Mouse (Mus musculus): ENCODE data around the gene Dydc2. TPM values are rescaled to one million over a fixed set of nuclear protein-coding genes. Genes with fewer than 3 reads are reported as not detected.

Dydc2 gene
- polyA plus RNA-seq, 1 experiment from 2014 or later, result not detected

DNA sequence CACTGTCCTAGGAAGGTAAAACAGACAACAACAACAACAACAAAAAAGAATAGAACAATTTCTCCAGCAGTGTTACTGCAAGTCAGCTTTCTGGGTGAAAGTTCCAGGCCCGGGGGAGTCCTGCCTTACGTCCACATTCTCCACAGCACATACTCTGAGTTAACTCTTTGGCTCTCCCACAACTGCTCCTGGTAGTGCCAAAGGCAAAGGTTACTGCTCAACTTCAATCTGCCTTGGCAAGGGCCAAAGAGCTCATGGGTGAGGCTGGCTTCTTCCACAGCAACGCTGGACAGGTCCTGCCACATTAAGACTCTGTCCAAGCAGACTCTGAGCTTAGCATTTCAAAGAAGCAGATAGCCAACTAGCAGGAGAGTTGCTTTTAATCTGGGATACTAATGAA, 57.1 kb downstream of the Dydc2 start:
- Histone ChIP-seq H3K27me3 (replicated peaks; ENCODE audit: control insufficient read depth, insufficient read depth, low read length) (no peaks in the 10 kb centered on the region), H3K9ac (ENCODE audit: low read length) (no peak overlapping the region), H3K4me3 (ENCODE audit: low read depth, low read length) (no peak overlapping the region), H3K4me1 (replicated peaks; ENCODE audit: control insufficient read depth, insufficient read depth, low read length) (peaks cover 24% of the 10 kb centered on the region), H3K27ac (ENCODE audit: low read depth) (no peak overlapping the region), H3K9me3 (ENCODE audit: control insufficient read depth, low read length) (no peaks in the 10 kb centered on the region), H3K4me2 (ENCODE audit: low read length) (no peak overlapping the region), H3K36me3 (ENCODE audit: control insufficient read depth, insufficient read depth, low read length) (no peaks in the 10 kb centered on the region)
- no peak for DNase-seq (ENCODE audit: low spot score)
- whole genome bisulfite sequencing, result 79% methylated on average over 3 of the region's 3 CpGs
- ATAC-seq (replicated peaks; ENCODE audit: low FRiP score, low TSS enrichment, low read depth), result no peak

- Histone ChIP-seq H3K4me3 (ENCODE audit: low read depth, low read length) (no peak overlapping the region), H3K9me3 (ENCODE audit: control insufficient read depth, low read length) (no peaks in the 10 kb centered on the region), H3K27me3 (replicated peaks; ENCODE audit: control insufficient read depth, insufficient read depth, low read length) (no peaks in the 10 kb centered on the region), H3K36me3 (ENCODE audit: control insufficient read depth, insufficient read depth, low read length) (no peaks in the 10 kb centered on the region), H3K9ac (ENCODE audit: low read length) (no peak overlapping the region), H3K27ac (ENCODE audit: low read depth) (peak overlapping the region; percentile 65), H3K4me2 (ENCODE audit: low read length) (no peak overlapping the region), H3K4me1 (replicated peaks; ENCODE audit: control insufficient read depth, insufficient read depth, low read length) (peaks cover 36% of the 10 kb centered on the region)
- ATAC-seq (replicated peaks; ENCODE audit: low FRiP score, low TSS enrichment, low read depth) (peak; percentile 74; the same call in 1 of the 2 replicates), DNase-seq (ENCODE audit: low spot score) (no peak)
- whole genome bisulfite sequencing, result 33% methylated on average over 2 of the region's 2 CpGs
These were observed 60.9 kb downstream of the Dydc2 start for GRCm38 (mm10) chr14:41008138-41008537.

DNA sequence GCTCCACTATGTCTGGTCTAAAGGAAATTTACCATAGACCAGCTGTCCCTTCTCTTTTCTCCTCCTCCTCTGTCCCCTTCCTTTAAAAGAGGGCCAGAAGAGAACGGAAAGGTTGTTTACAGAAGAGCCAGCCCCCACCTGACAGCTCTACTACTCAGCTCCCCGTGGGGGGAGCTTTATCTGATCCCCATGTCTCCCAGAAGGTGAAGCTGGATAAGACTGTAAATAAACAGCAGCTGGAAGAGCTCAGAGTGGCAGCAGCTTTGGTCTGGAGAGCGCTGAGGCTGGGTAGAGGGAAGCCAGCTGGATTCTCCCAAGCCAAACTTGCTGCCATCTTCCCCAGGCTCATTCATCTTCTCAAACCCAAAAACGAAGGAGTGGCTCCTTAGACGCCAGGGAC, 61.4 kb downstream of the Dydc2 start:
- H3K9ac ChIP-seq (ENCODE audit: low read length), result no peak overlapping the region

DNA sequence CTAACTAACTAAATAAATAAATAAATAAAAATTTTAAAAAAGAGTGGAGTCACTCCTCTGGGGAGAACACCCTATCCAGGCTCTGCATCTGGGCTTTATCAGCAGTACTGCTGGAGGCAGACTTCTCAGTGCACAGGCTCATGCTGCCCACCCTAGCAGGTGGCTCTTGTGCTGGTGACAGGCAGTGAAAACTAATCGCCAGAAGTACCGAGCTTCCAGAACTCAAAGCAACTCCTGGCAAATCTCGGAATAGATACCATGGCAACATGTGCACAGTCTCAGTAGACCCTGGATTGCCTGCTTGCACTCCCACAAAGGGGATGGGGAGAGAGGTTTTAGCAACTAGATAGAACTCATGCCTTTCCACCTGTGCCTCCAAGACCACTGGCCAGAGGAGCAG, 62.1 kb downstream of the Dydc2 start:
- H3K9me3 ChIP-seq (ENCODE audit: control insufficient read depth, low read length), result no peaks in the 10 kb centered on the region
- no peak overlapping the region for H3K27ac ChIP-seq (ENCODE audit: low read depth)
- no peak overlapping the region for H3K9ac ChIP-seq (ENCODE audit: low read length)
- no peaks in the 10 kb centered on the region for H3K27me3 ChIP-seq (replicated peaks; ENCODE audit: control insufficient read depth, insufficient read depth, low read length)
- no peak for ATAC-seq (replicated peaks; ENCODE audit: low FRiP score, low TSS enrichment, low read depth)
- H3K4me1 ChIP-seq (replicated peaks; ENCODE audit: control insufficient read depth, insufficient read depth, low read length), result peaks cover 35% of the 10 kb centered on the region
- no peak for DNase-seq (ENCODE audit: low spot score)
- WGBS, result 29% methylated on average over 3 of the region's 3 CpGs
- H3K4me3 ChIP-seq (ENCODE audit: low read depth, low read length), result no peak overlapping the region
- H3K4me2 ChIP-seq (ENCODE audit: low read length), result no peak overlapping the region
- H3K36me3 ChIP-seq (ENCODE audit: control insufficient read depth, insufficient read depth, low read length), result no peaks in the 10 kb centered on the region

More for the DNA sequence above, 61.4 kb downstream of the Dydc2 start:
- WGBS, result 8% methylated on average over 5 of the region's 5 CpGs
- DNase-seq (ENCODE audit: low spot score), result no peak
- no peaks in the 10 kb centered on the region for H3K36me3 ChIP-seq (ENCODE audit: control insufficient read depth, insufficient read depth, low read length)
- peak overlapping the region; percentile 65 for H3K27ac ChIP-seq (ENCODE audit: low read depth)
- peaks cover 35% of the 10 kb centered on the region for H3K4me1 ChIP-seq (replicated peaks; ENCODE audit: control insufficient read depth, insufficient read depth, low read length)
- no peaks in the 10 kb centered on the region for H3K9me3 ChIP-seq (ENCODE audit: control insufficient read depth, low read length)
- no peaks in the 10 kb centered on the region for H3K27me3 ChIP-seq (replicated peaks; ENCODE audit: control insufficient read depth, insufficient read depth, low read length)
- no peak overlapping the region for H3K4me3 ChIP-seq (ENCODE audit: low read depth, low read length)
- no peak overlapping the region for H3K4me2 ChIP-seq (ENCODE audit: low read length)
- ATAC-seq (replicated peaks; ENCODE audit: low FRiP score, low TSS enrichment, low read depth), result peak; percentile 69

- ATAC-seq (replicated peaks; ENCODE audit: low FRiP score, low TSS enrichment, low read depth) (no peak), DNase-seq (ENCODE audit: low spot score) (peak; percentile 21)
- H3K4me3 ChIP-seq (ENCODE audit: low read depth, low read length), result no peak overlapping the region
- H3K27me3 ChIP-seq (replicated peaks; ENCODE audit: control insufficient read depth, insufficient read depth, low read length), result no peaks in the 10 kb centered on the region
- no peak overlapping the region for H3K27ac ChIP-seq (ENCODE audit: low read depth)
- H3K9ac ChIP-seq (ENCODE audit: low read length), result no peak overlapping the region
- no peaks in the 10 kb centered on the region for H3K36me3 ChIP-seq (ENCODE audit: control insufficient read depth, insufficient read depth, low read length)
- H3K4me2 ChIP-seq (ENCODE audit: low read length), result no peak overlapping the region
- peaks cover 35% of the 10 kb centered on the region for H3K4me1 ChIP-seq (replicated peaks; ENCODE audit: control insufficient read depth, insufficient read depth, low read length)
- WGBS, result 80% methylated on average over 10 of the region's 10 CpGs
- no peaks in the 10 kb centered on the region for H3K9me3 ChIP-seq (ENCODE audit: control insufficient read depth, low read length)
These were observed 62.7 kb downstream of the Dydc2 start for GRCm38 (mm10) chr14:41006263-41006662.

DNA sequence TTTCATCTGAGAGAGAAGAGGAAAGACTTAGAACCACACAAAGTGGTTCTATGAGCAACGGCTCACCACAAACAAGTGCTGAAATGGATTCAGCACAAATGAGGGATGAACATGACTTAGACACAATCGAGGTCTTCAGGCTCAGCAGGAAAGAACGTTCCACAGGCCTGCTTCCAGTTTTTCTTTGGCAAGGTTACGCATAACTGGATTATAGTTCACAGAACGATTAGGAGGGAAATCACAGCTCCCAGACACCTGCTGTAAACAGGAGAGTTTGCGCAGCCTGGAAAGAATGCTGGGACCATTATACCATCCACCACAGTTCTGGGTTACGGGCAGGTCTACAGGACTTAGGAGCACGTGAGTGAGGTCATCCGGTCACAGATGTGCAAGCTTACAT, 63.3 kb downstream of the Dydc2 start:
- Histone ChIP-seq H3K27ac (ENCODE audit: low read depth) (no peak overlapping the region), H3K9ac (ENCODE audit: low read length) (no peak overlapping the region), H3K27me3 (replicated peaks; ENCODE audit: control insufficient read depth, insufficient read depth, low read length) (no peaks in the 10 kb centered on the region), H3K4me2 (ENCODE audit: low read length) (no peak overlapping the region), H3K9me3 (ENCODE audit: control insufficient read depth, low read length) (no peaks in the 10 kb centered on the region), H3K4me1 (replicated peaks; ENCODE audit: control insufficient read depth, insufficient read depth, low read length) (peaks cover 35% of the 10 kb centered on the region), H3K36me3 (ENCODE audit: control insufficient read depth, insufficient read depth, low read length) (no peaks in the 10 kb centered on the region), H3K4me3 (ENCODE audit: low read depth, low read length) (no peak overlapping the region)
- DNase-seq (ENCODE audit: low spot score) (no peak), ATAC-seq (replicated peaks; ENCODE audit: low FRiP score, low TSS enrichment, low read depth) (no peak)
- WGBS, result 80% methylated on average over 9 of the region's 9 CpGs

DNA sequence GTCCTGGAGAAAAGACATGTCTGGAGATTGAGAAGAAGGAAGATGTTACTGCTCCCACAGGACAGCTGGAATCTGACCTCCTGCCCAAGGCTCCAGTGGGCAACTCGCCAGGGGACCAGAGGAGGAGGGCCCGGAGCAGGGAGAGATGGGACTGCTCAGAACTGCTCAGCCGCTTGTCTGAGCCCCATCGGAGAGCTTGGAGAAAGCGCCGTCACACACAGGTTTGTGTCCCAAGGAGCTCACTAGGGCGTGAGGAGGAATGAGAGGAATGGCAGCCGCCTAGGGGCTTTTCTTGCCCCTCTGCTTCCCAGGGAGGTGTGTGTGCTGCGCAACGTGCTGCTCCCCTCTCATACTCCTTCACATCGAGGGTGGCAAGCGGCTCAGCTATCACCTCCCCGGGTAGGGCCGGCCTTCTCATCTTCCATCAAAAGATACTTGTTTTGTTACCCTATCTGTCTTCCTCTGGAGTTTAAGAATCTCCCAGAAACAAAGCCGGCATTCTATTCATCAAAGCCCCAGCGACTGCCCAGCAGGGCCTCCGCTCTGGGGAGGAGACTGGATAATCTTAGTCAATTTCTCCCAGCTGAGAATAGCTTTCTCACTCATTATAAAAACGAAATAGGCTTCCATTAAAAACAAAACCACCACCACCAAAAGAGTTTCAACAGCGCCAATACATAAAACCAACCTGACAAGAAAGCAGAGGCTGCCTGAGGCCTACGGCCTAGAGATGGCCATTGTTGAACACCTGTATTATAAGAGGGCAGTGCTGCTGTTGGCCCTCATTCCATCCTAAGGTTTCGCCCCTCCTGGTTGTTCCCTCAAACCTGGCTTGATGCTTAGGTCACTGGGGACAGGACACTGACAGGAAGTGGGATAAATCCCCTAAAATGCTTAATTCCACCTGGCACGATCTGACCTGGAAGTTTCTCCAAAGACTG, 64.5 kb downstream of the Dydc2 start:
- Histone ChIP-seq H3K9ac (ENCODE audit: low read length) (no peak overlapping the region), H3K27ac (ENCODE audit: low read depth) (peak overlapping the region; percentile 43; the same call in 1 of the 2 replicates), H3K27me3 (replicated peaks; ENCODE audit: control insufficient read depth, insufficient read depth, low read length) (no peaks in the 10 kb centered on the region), H3K4me3 (ENCODE audit: low read depth, low read length) (no peak overlapping the region), H3K36me3 (ENCODE audit: control insufficient read depth, insufficient read depth, low read length) (no peaks in the 10 kb centered on the region), H3K4me2 (ENCODE audit: low read length) (peak overlapping the region; percentile 39), H3K9me3 (ENCODE audit: control insufficient read depth, low read length) (no peaks in the 10 kb centered on the region), H3K4me1 (replicated peaks; ENCODE audit: control insufficient read depth, insufficient read depth, low read length) (peaks cover 35% of the 10 kb centered on the region)
- ATAC-seq (replicated peaks; ENCODE audit: low FRiP score, low TSS enrichment, low read depth) (0 out of 2 replicates have a peak, but pooled peaks have one; percentile 34), DNase-seq (ENCODE audit: low spot score) (peak; percentile 64)
- 31% methylated on average over 22 of the region's 22 CpGs for WGBS

DNA sequence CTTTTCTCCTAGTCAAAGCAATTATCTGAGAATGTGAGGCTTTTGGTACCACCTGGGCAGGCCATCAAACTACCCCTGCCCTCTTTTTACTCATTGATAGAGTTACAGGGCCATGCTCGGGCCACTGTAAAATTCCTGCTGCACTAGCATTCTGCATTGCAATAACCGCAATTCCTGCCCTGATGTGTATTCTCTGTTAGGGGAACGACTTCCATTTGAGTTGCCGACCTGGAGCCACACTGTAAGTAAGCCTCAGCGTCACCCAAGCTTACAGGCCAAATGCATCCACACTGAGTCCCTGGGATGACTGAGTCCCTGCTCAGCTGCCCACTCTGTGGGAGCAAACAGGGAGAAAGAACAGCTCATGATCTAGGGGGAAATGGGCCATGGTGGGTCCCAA, 67.4 kb downstream of the Dydc2 start:
- Histone ChIP-seq H3K9ac (ENCODE audit: low read length) (no peak overlapping the region), H3K27ac (ENCODE audit: low read depth) (no peak overlapping the region), H3K9me3 (ENCODE audit: control insufficient read depth, low read length) (no peaks in the 10 kb centered on the region), H3K4me3 (ENCODE audit: low read depth, low read length) (no peak overlapping the region), H3K27me3 (replicated peaks; ENCODE audit: control insufficient read depth, insufficient read depth, low read length) (no peaks in the 10 kb centered on the region), H3K36me3 (ENCODE audit: control insufficient read depth, insufficient read depth, low read length) (peaks cover 18% of the 10 kb centered on the region), H3K4me1 (replicated peaks; ENCODE audit: control insufficient read depth, insufficient read depth, low read length) (peaks cover 18% of the 10 kb centered on the region), H3K4me2 (ENCODE audit: low read length) (no peak overlapping the region)
- 86% methylated on average over 5 of the region's 5 CpGs for WGBS
- ATAC-seq (replicated peaks; ENCODE audit: low FRiP score, low TSS enrichment, low read depth), result no peak
- DNase-seq (ENCODE audit: low spot score), result no peak

- Histone ChIP-seq H3K9ac (ENCODE audit: low read length) (no peak overlapping the region), H3K27ac (ENCODE audit: low read depth) (no peak overlapping the region), H3K36me3 (ENCODE audit: control insufficient read depth, insufficient read depth, low read length) (peaks cover 18% of the 10 kb centered on the region), H3K4me1 (replicated peaks; ENCODE audit: control insufficient read depth, insufficient read depth, low read length) (peaks cover 18% of the 10 kb centered on the region), H3K4me2 (ENCODE audit: low read length) (no peak overlapping the region), H3K9me3 (ENCODE audit: control insufficient read depth, low read length) (no peaks in the 10 kb centered on the region), H3K27me3 (replicated peaks; ENCODE audit: control insufficient read depth, insufficient read depth, low read length) (no peaks in the 10 kb centered on the region), H3K4me3 (ENCODE audit: low read depth, low read length) (no peak overlapping the region)
- WGBS, result 69% methylated on average over 4 of the region's 4 CpGs
- ATAC-seq (replicated peaks; ENCODE audit: low FRiP score, low TSS enrichment, low read depth) (no peak), DNase-seq (ENCODE audit: low spot score) (no peak)
These were observed 68.2 kb downstream of the Dydc2 start for GRCm38 (mm10) chr14:41000801-41001200.
